Mouse (Mus musculus): ENCODE results near the gene Psma7.

Psma7 gene

DNA sequence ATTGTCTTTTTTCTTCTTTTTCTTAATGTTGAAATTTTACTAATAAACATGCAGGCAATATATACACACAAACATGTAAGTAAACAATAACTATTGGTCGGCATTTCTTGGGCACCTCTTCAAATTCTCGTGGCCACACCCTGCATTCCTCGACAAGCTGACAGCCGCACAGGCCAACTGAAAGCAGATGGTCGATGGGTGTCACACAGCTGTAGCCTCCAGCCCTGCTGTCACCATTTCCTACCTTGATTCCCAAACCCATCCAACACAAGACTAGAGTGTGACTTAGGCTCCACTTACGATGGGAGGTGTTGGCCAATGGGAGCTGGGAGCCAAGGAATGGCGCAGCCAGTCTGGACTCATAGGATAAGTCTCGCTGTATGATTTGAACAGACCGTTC is 40.6 kb downstream of the Psma7 start:
- DNase-seq (ENCODE audit: low spot score): no peak

- no peak for DNase-seq (ENCODE audit: low spot score)
Measured at GRCm38 (mm10) chr2:179998431-179998830, 43.8 kb downstream of the Psma7 start.

DNA sequence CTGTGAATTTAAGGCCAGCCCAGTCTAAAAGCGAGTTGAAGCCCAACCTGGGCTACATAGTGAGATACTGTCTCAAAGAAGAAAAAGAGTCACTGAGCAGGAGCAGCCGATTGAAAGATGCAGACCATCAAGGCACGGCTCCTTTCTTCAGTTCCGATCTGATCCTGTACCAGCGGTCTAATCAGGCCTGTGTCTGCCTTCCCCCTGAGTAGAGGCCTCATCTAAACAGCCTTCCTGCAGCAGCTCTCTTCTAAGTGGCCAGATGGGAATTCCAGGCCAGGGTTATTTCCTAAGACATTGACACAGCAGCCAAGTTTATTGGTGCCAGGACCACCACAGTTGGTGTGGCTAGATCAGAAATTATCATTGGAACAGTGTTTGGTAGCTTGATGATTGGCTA is 49.2 kb downstream of the Psma7 start:
- no peak for DNase-seq (ENCODE audit: low spot score)

DNA sequence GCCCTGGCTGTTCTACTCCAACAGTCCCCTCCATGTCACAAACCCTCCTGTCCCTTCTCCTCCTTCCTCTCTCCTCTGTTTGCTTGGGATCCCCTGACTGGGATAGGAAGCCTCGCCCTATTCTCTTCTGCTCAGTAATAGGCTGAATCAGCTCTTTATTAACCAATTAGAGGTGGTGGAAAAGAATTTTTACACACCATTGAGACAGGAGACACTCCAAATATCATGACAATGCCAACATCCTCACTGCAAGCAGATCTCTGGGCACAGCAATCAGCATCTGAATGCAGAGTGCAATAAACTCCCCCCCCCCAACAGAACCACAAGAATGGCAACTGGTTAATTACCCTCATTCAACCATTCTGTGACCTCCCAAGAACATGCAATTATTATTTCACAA is 53.1 kb downstream of the Psma7 start:
- no peak for DNase-seq (ENCODE audit: low spot score)

DNA sequence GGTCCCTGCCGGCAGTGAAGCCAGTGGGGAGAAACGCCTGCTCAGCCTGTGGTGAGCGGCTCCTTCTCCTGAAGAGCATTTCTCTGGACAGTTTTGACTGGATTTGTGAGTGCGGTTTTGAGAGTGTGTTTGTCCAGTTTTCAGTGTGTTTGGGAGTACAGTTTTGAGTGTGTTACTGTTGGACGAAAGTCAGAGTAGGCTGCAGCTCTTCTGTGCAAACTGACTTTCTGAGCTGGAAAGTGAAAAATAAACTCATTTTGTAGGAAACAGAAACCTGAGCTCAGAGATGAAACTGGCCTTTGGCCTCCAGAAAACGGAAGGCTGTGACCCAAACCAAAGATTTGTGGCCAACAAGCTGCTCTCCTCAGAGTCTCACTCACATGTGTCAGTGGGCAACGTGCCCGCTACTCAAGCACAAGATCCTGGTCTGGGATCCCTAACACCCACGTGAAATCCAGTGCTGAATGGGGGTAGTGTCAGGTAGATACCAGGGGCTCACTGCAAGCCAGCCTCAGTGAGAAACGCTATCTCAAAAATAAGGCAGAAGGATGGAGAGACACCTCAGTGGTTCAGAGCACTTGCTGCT is 55.7 kb downstream of the Psma7 start:
- no peak for DNase-seq (ENCODE audit: low spot score)
